Comparison of ENCODE assay signal across 10 mouse cellular contexts in genomic region chr13:21784311-21784710, GRCm38 (mm10). TPM values are rescaled to one million over a fixed set of nuclear protein-coding genes. Genes with fewer than 3 reads are reported as not detected.
DNase-seq lines count a peak whose midpoint lies in the region; ATAC-seq lines count a peak whose summit lies in the region.
"Had no signal": no experiment of that assay in that cellular context is flagged by ENCODE, and none has a peak within 500 bp of the region (broad histone marks: within the 10 kb centered on the region; RNA-seq: fewer than 3 reads in every experiment).

No protein-coding gene starts in this region.

- ATAC-seq in megakaryocyte, adult 5-6 weeks (ENCODE audit: poor library complexity, severe bottlenecking) = no peak
- ATAC-seq in embryonic facial prominence, embryonic 11.5 days (replicated peaks; ENCODE audit: insufficient number of reproducible peaks, low FRiP score, low TSS enrichment, low read depth) = no peak
- no peak for ATAC-seq in hindbrain, embryonic 16.5 days
- no peak for ATAC-seq in midbrain, embryonic 14.5 days (ENCODE audit: low FRiP score, low TSS enrichment)

- no peaks in the 10 kb centered on the region for H3K27me3 ChIP-seq in megakaryocyte, embryonic 14.5 days (replicated peaks)
- H3K27me3 ChIP-seq in embryonic facial prominence, embryonic 11.5 days (ENCODE audit: control insufficient read depth, insufficient read depth, low read length) = no peaks in the 10 kb centered on the region
- 0 out of 2 replicates have a peak, but pooled peaks cover 2% of the 10 kb centered on the region for H3K27me3 ChIP-seq in hindbrain, embryonic 16.5 days (replicated peaks; ENCODE audit: control insufficient read depth, insufficient read depth, low read length)
- no peaks in the 10 kb centered on the region for H3K27me3 ChIP-seq in midbrain, embryonic 14.5 days (ENCODE audit: control insufficient read depth, insufficient read depth, low read length)

- WGBS in embryonic facial prominence, embryonic 11.5 days = 30% methylated on average over 6 of the region's 6 CpGs
- WGBS in hindbrain, embryonic 16.5 days = 18% methylated on average over 6 of the region's 6 CpGs
- WGBS in midbrain, embryonic 14.5 days = 15% methylated on average over 6 of the region's 6 CpGs

- H3K36me3 ChIP-seq in megakaryocyte, embryonic 14.5 days (replicated peaks; ENCODE audit: low read length) = no peaks in the 10 kb centered on the region
- no peaks in the 10 kb centered on the region for H3K36me3 ChIP-seq in embryonic facial prominence, embryonic 11.5 days (replicated peaks; ENCODE audit: control insufficient read depth, insufficient read depth, low read depth, low read length)
- no peaks in the 10 kb centered on the region for H3K36me3 ChIP-seq in hindbrain, embryonic 16.5 days (ENCODE audit: control insufficient read depth, insufficient read depth, low read length)
- no peaks in the 10 kb centered on the region for H3K36me3 ChIP-seq in midbrain, embryonic 14.5 days (ENCODE audit: control insufficient read depth, insufficient read depth, low read length)

- peak; percentile 32 for DNase-seq in embryonic facial prominence, embryonic 11.5 days (ENCODE audit: low spot score)
- DNase-seq in midbrain, embryonic 14.5 days = no peak
- DNase-seq in right cerebral cortex, adult 18-20 months = no peak
- DNase-seq in adrenal gland, postnatal 4 days (ENCODE audit: low spot score in 2 of 2) = no peak
- DNase-seq in adrenal gland, postnatal 25 days = no peak

- no peaks in the 10 kb centered on the region for H3K9me3 ChIP-seq in megakaryocyte, embryonic 14.5 days
- H3K9me3 ChIP-seq in embryonic facial prominence, embryonic 11.5 days (replicated peaks; ENCODE audit: control insufficient read depth, low read length) = no peaks in the 10 kb centered on the region
- no peaks in the 10 kb centered on the region for H3K9me3 ChIP-seq in hindbrain, embryonic 16.5 days (ENCODE audit: control insufficient read depth, low read length)
- no peaks in the 10 kb centered on the region for H3K9me3 ChIP-seq in midbrain, embryonic 14.5 days (ENCODE audit: control insufficient read depth, low read length)

- H3K4me3 ChIP-seq in megakaryocyte, embryonic 14.5 days (replicated peaks) = peak overlapping the region; percentile 4
- H3K4me3 ChIP-seq in embryonic facial prominence, embryonic 11.5 days (ENCODE audit: low read depth, low read length) = no peak overlapping the region
- H3K4me3 ChIP-seq in hindbrain, embryonic 16.5 days (ENCODE audit: low read length) = no peak overlapping the region
- no peak overlapping the region for H3K4me3 ChIP-seq in midbrain, embryonic 14.5 days (replicated peaks; ENCODE audit: low read depth, low read length)

- peak overlapping the region; percentile 88 for H3K27ac ChIP-seq in embryonic facial prominence, embryonic 11.5 days (replicated peaks; ENCODE audit: low read depth, low read length)
- no peak overlapping the region for H3K27ac ChIP-seq in hindbrain, embryonic 16.5 days (ENCODE audit: low read depth, low read length)
- H3K27ac ChIP-seq in midbrain, embryonic 14.5 days (replicated peaks; ENCODE audit: low read depth, low read length) = peak overlapping the region; percentile 49

- H3K4me2 ChIP-seq in embryonic facial prominence, embryonic 11.5 days (ENCODE audit: low read depth, low read length) = no peak overlapping the region; the same call in 1 of the 2 replicates
- H3K4me2 ChIP-seq in hindbrain, embryonic 16.5 days (ENCODE audit: low read length) = peak overlapping the region; percentile 56
- peak overlapping the region; percentile 75 for H3K4me2 ChIP-seq in midbrain, embryonic 14.5 days (ENCODE audit: low read length)

- H3K9ac ChIP-seq in embryonic facial prominence, embryonic 11.5 days (replicated peaks; ENCODE audit: low read length) = peak overlapping the region; percentile 60
- H3K9ac ChIP-seq in hindbrain, embryonic 16.5 days (ENCODE audit: low read depth, low read length) = no peak overlapping the region; the same call in 1 of the 2 replicates
- H3K9ac ChIP-seq in midbrain, embryonic 14.5 days (replicated peaks; ENCODE audit: low read length) = no peak overlapping the region

- H3K4me1 ChIP-seq in megakaryocyte, embryonic 14.5 days = peaks cover 63% of the 10 kb centered on the region
- no peaks in the 10 kb centered on the region for H3K4me1 ChIP-seq in embryonic facial prominence, embryonic 11.5 days (ENCODE audit: control insufficient read depth, insufficient read depth, low read length)
- H3K4me1 ChIP-seq in hindbrain, embryonic 16.5 days (ENCODE audit: control insufficient read depth, insufficient read depth, low read depth, low read length) = peaks cover 30% of the 10 kb centered on the region
- H3K4me1 ChIP-seq in midbrain, embryonic 14.5 days (ENCODE audit: control insufficient read depth, insufficient read depth, low read length) = peaks cover 28% of the 10 kb centered on the region

RNA-seq across cellular contexts. Expression of gene Hist1h3i, which starts 1.1 kb away (rescaled TPM):
- 50.5 and 69.6 TPM in 2 replicates for polyA plus RNA-seq in megakaryocyte, embryonic 14.5 days (2012; ENCODE audit: insufficient read depth, low replicate concordance)
- total RNA-seq in megakaryocyte, adult 5-6 weeks (2015) = 290 and 369 TPM in 2 replicates
- total RNA-seq in megakaryocyte, adult 5-6 weeks (2017) = 211 and 245 TPM in 2 replicates
- 270 and 294 TPM in 2 replicates for polyA plus RNA-seq in embryonic facial prominence, embryonic 11.5 days (2014; fragmentation: Nextera tagmentation; extraction: Ambion mirVana)
- 19.4 and 19.7 TPM in 2 replicates for polyA plus RNA-seq in hindbrain, embryonic 16.5 days (2015; fragmentation: Nextera tagmentation; extraction: Ambion mirVana)
- 49.4 and 58.4 TPM in 2 replicates for polyA plus RNA-seq in midbrain, embryonic 14.5 days (2014; fragmentation: Nextera tagmentation; extraction: Ambion mirVana)
- 100 to 1,000 TPM; 511 to 579 TPM for total RNA-seq in adrenal gland, postnatal 4 days (2021)
- 122 and 132 TPM in 2 replicates for total RNA-seq in adrenal gland, postnatal 25 days (2021)

RNA-seq across cellular contexts. Expression of gene Hist1h2an, which starts 2.7 kb away (rescaled TPM):
- polyA plus RNA-seq in megakaryocyte, embryonic 14.5 days (2012; ENCODE audit: insufficient read depth, low replicate concordance) = 22.2 and 79.5 TPM in 2 replicates
- 5.6 TPM in 1 of 2 replicates, not detected in the other for total RNA-seq in megakaryocyte, adult 5-6 weeks (2015)
- total RNA-seq in megakaryocyte, adult 5-6 weeks (2017) = 740 and 806 TPM in 2 replicates
- polyA plus RNA-seq in embryonic facial prominence, embryonic 11.5 days (2014; fragmentation: Nextera tagmentation; extraction: Ambion mirVana) = 3.7 and 7.3 TPM in 2 replicates
- 1.2 TPM in 1 of 2 replicates, not detected in the other for polyA plus RNA-seq in hindbrain, embryonic 16.5 days (2015; fragmentation: Nextera tagmentation; extraction: Ambion mirVana)
- polyA plus RNA-seq in midbrain, embryonic 14.5 days (2014; fragmentation: Nextera tagmentation; extraction: Ambion mirVana) = 3.1 TPM in 1 of 2 replicates, not detected in the other
- 100 to 1,000 TPM; 122 to 129 TPM for total RNA-seq in adrenal gland, postnatal 4 days (2021)
- total RNA-seq in adrenal gland, postnatal 25 days (2021) = 17.4 and 21.1 TPM in 2 replicates
- polyA plus RNA-seq: cortical plate, adult 2 months; liver, adult 2 months had no signal

RNA-seq across cellular contexts. Expression of gene Hist1h2bp, which starts 3.0 kb away (rescaled TPM):
- polyA plus RNA-seq in megakaryocyte, embryonic 14.5 days (2012; ENCODE audit: insufficient read depth, low replicate concordance) = 4.6 and 20.3 TPM in 2 replicates
- total RNA-seq in megakaryocyte, adult 5-6 weeks (2015) = 15.3 and 29.2 TPM in 2 replicates
- total RNA-seq in megakaryocyte, adult 5-6 weeks (2017) = 50.7 and 60.8 TPM in 2 replicates
- 3.1 and 3.8 TPM in 2 replicates for polyA plus RNA-seq in embryonic facial prominence, embryonic 11.5 days (2014; fragmentation: Nextera tagmentation; extraction: Ambion mirVana)
- polyA plus RNA-seq in hindbrain, embryonic 16.5 days (2015; fragmentation: Nextera tagmentation; extraction: Ambion mirVana) = not detected in 2 replicates
- not detected in 2 replicates for polyA plus RNA-seq in midbrain, embryonic 14.5 days (2014; fragmentation: Nextera tagmentation; extraction: Ambion mirVana)
- 100 to 1,000 TPM; 192 to 223 TPM for total RNA-seq in adrenal gland, postnatal 4 days (2021)
- total RNA-seq in adrenal gland, postnatal 25 days (2021) = 37.8 and 38.3 TPM in 2 replicates
- polyA plus RNA-seq: liver, adult 2 months had no signal

RNA-seq across cellular contexts. Expression of gene Hist1h1b, which starts 3.9 kb away (rescaled TPM):
- polyA plus RNA-seq in megakaryocyte, embryonic 14.5 days (2012; ENCODE audit: insufficient read depth, low replicate concordance) = 3.0 TPM in 1 of 2 replicates, not detected in the other
- total RNA-seq in megakaryocyte, adult 5-6 weeks (2015) = 792 and 803 TPM in 2 replicates
- total RNA-seq in megakaryocyte, adult 5-6 weeks (2017) = 2,001 and 2,565 TPM in 2 replicates
- 20.2 and 23.6 TPM in 2 replicates for polyA plus RNA-seq in embryonic facial prominence, embryonic 11.5 days (2014; fragmentation: Nextera tagmentation; extraction: Ambion mirVana)
- polyA plus RNA-seq in hindbrain, embryonic 16.5 days (2015; fragmentation: Nextera tagmentation; extraction: Ambion mirVana) = 2.7 and 3.1 TPM in 2 replicates
- 1.8 and 4.0 TPM in 2 replicates for polyA plus RNA-seq in midbrain, embryonic 14.5 days (2014; fragmentation: Nextera tagmentation; extraction: Ambion mirVana)
- 100 to 1,000 TPM; 315 to 390 TPM for total RNA-seq in adrenal gland, postnatal 4 days (2021)
- 48.9 and 60.4 TPM in 2 replicates for total RNA-seq in adrenal gland, postnatal 25 days (2021)
- polyA plus RNA-seq: liver, adult 2 months had no signal

RNA-seq across cellular contexts. Expression of gene Hist1h2bq, which starts 25.7 kb away (rescaled TPM):
- polyA plus RNA-seq in megakaryocyte, embryonic 14.5 days (2012; ENCODE audit: insufficient read depth, low replicate concordance) = 83.2 and 173 TPM in 2 replicates
- total RNA-seq in megakaryocyte, adult 5-6 weeks (2015) = 340 and 370 TPM in 2 replicates
- 37.2 and 71.4 TPM in 2 replicates for total RNA-seq in megakaryocyte, adult 5-6 weeks (2017)
- polyA plus RNA-seq in embryonic facial prominence, embryonic 11.5 days (2014; fragmentation: Nextera tagmentation; extraction: Ambion mirVana) = 23.5 and 23.8 TPM in 2 replicates
- 4.0 and 4.4 TPM in 2 replicates for polyA plus RNA-seq in hindbrain, embryonic 16.5 days (2015; fragmentation: Nextera tagmentation; extraction: Ambion mirVana)
- polyA plus RNA-seq in midbrain, embryonic 14.5 days (2014; fragmentation: Nextera tagmentation; extraction: Ambion mirVana) = 4.2 and 4.5 TPM in 2 replicates
- total RNA-seq in adrenal gland, postnatal 4 days (2021) = 100 to 1,000 TPM; 352 to 396 TPM
- total RNA-seq in adrenal gland, postnatal 25 days (2021) = 40.4 and 87.7 TPM in 2 replicates
